Mouse (Mus musculus): ENCODE measurements around the gene Gtf2h4. TPM values are rescaled to one million over a fixed set of nuclear protein-coding genes. Genes with fewer than 3 reads are reported as not detected.

The Gtf2h4 gene
- 21.7 and 25.5 TPM in 2 replicates for polyA plus RNA-seq (2015; fragmentation: Nextera tagmentation; extraction: Ambion mirVana)

- ATAC-seq (ENCODE audit: insufficient read depth), result peak; percentile 94
- H3K4me1 ChIP-seq (replicated peaks), result peaks cover 18% of the 10 kb centered on the region
- 0 out of 2 replicates have a peak, but pooled peaks cover 6% of the 10 kb centered on the region for H3K36me3 ChIP-seq (replicated peaks)
- 1% methylated on average over 23 of the region's 23 CpGs for WGBS (ENCODE audit: insufficient replicate concordance)
- no peak within 1 kb of the TSS for H3K27ac ChIP-seq (replicated peaks)
- no peaks in the 10 kb centered on the region for H3K9me3 ChIP-seq (replicated peaks)
- H3K4me3 ChIP-seq (replicated peaks), result peak within 1 kb of the TSS; percentile 71
- peak within 1 kb of the TSS; percentile 74 for H3K9ac ChIP-seq
- peak within 1 kb of the TSS; percentile 82 for H3K4me2 ChIP-seq
- no peaks in the 10 kb centered on the region for H3K27me3 ChIP-seq
These were observed at the start of gene Gtf2h4 for GRCm38 (mm10) chr17:35673416-35674035. Gene Gtf2h4 (minus strand): TSS chr17:35673739.

- Histone ChIP-seq H3K27me3 (peaks cover 52% of the 10 kb centered on the region), H3K36me3 (replicated peaks) (no peaks in the 10 kb centered on the region), H3K27ac (replicated peaks) (no peak overlapping the region), H3K4me3 (replicated peaks) (no peak overlapping the region), H3K9me3 (replicated peaks) (no peaks in the 10 kb centered on the region), H3K9ac (no peak overlapping the region), H3K4me1 (replicated peaks) (peaks cover 1% of the 10 kb centered on the region; the same call in 1 of the 2 replicates), H3K4me2 (no peak overlapping the region)
- WGBS (ENCODE audit: insufficient replicate concordance), result 55% methylated on average over 8 of the region's 8 CpGs
- ATAC-seq (ENCODE audit: insufficient read depth), result no peak
These were observed 48.1 kb upstream of the Gtf2h4 start for GRCm38 (mm10) chr17:35721676-35722075.

GRCm38 (mm10) chr17:35720340-35720727 is 46.8 kb upstream of the Gtf2h4 start:
- no peak overlapping the region for H3K4me2 ChIP-seq
- no peaks in the 10 kb centered on the region for H3K4me1 ChIP-seq (replicated peaks)
- ATAC-seq (ENCODE audit: insufficient read depth), result no peak
- H3K27ac ChIP-seq (replicated peaks), result no peak overlapping the region
- H3K27me3 ChIP-seq, result peaks cover 45% of the 10 kb centered on the region
- H3K4me3 ChIP-seq (replicated peaks), result no peak overlapping the region
- WGBS (ENCODE audit: insufficient replicate concordance), result 29% methylated on average over 11 of the region's 11 CpGs
- H3K9me3 ChIP-seq (replicated peaks), result no peaks in the 10 kb centered on the region
- H3K9ac ChIP-seq, result no peak overlapping the region
- H3K36me3 ChIP-seq (replicated peaks), result no peaks in the 10 kb centered on the region

GRCm38 (mm10) chr17:35719616-35720339 is 46.2 kb upstream of the Gtf2h4 start:
- H3K27ac ChIP-seq (replicated peaks), result no peak overlapping the region
- H3K9ac ChIP-seq, result no peak overlapping the region
- H3K27me3 ChIP-seq, result peaks cover 39% of the 10 kb centered on the region
- H3K4me2 ChIP-seq, result no peak overlapping the region
- no peaks in the 10 kb centered on the region for H3K9me3 ChIP-seq (replicated peaks)
- WGBS (ENCODE audit: insufficient replicate concordance), result 45% methylated on average over 9 of the region's 9 CpGs
- ATAC-seq (ENCODE audit: insufficient read depth), result no peak
- H3K4me1 ChIP-seq (replicated peaks), result no peaks in the 10 kb centered on the region
- H3K36me3 ChIP-seq (replicated peaks), result no peaks in the 10 kb centered on the region
- no peak overlapping the region for H3K4me3 ChIP-seq (replicated peaks)

GRCm38 (mm10) chr17:35717080-35717479 is 43.5 kb upstream of the Gtf2h4 start:
- Histone ChIP-seq H3K36me3 (replicated peaks) (no peaks in the 10 kb centered on the region), H3K4me2 (no peak overlapping the region), H3K4me1 (replicated peaks) (no peaks in the 10 kb centered on the region), H3K9me3 (replicated peaks) (no peaks in the 10 kb centered on the region), H3K4me3 (replicated peaks) (no peak overlapping the region), H3K27me3 (peaks cover 19% of the 10 kb centered on the region), H3K27ac (replicated peaks) (no peak overlapping the region), H3K9ac (no peak overlapping the region)
- no peak for ATAC-seq (ENCODE audit: insufficient read depth)
- WGBS (ENCODE audit: insufficient replicate concordance), result 55% methylated on average over 6 of the region's 6 CpGs

- WGBS (ENCODE audit: insufficient replicate concordance), result 40% methylated on average over 3 of the region's 3 CpGs
- Histone ChIP-seq H3K9ac (no peak overlapping the region), H3K36me3 (replicated peaks) (no peaks in the 10 kb centered on the region), H3K9me3 (replicated peaks) (no peaks in the 10 kb centered on the region), H3K4me3 (replicated peaks) (no peak overlapping the region), H3K27ac (replicated peaks) (no peak overlapping the region), H3K4me2 (no peak overlapping the region), H3K27me3 (peaks cover 10% of the 10 kb centered on the region), H3K4me1 (replicated peaks) (no peaks in the 10 kb centered on the region)
- ATAC-seq (ENCODE audit: insufficient read depth), result peak; percentile 25; the same call in 1 of the 2 replicates
These were observed 42.6 kb upstream of the Gtf2h4 start for GRCm38 (mm10) chr17:35716114-35716513.

- no peak for ATAC-seq (ENCODE audit: insufficient read depth)
- no peak overlapping the region for H3K9ac ChIP-seq
These were observed 37.3 kb upstream of the Gtf2h4 start for GRCm38 (mm10) chr17:35710705-35711347.

GRCm38 (mm10) chr17:35708611-35709010 is 35.1 kb upstream of the Gtf2h4 start:
- H3K27me3 ChIP-seq, result peaks cover 28% of the 10 kb centered on the region
- peak overlapping the region; percentile 4; the same call in 1 of the 2 replicates for H3K27ac ChIP-seq (replicated peaks)
- no peaks in the 10 kb centered on the region for H3K9me3 ChIP-seq (replicated peaks)
- H3K4me3 ChIP-seq (replicated peaks), result no peak overlapping the region
- no peak overlapping the region for H3K9ac ChIP-seq
- no peak for ATAC-seq (ENCODE audit: insufficient read depth)
- no peak overlapping the region for H3K4me2 ChIP-seq
- peaks cover 6% of the 10 kb centered on the region; the same call in 1 of the 2 replicates for H3K4me1 ChIP-seq (replicated peaks)
- WGBS (ENCODE audit: insufficient replicate concordance), result 46% methylated on average over 2 of the region's 2 CpGs
- no peaks in the 10 kb centered on the region for H3K36me3 ChIP-seq (replicated peaks)

More at GRCm38 (mm10) chr17:35710705-35711347, 37.3 kb upstream of the Gtf2h4 start:
- whole genome bisulfite sequencing (ENCODE audit: insufficient replicate concordance), result 33% methylated on average over 8 of the region's 8 CpGs
- H3K4me1 ChIP-seq (replicated peaks), result 0 out of 2 replicates have a peak, but pooled peaks cover 6% of the 10 kb centered on the region
- no peak overlapping the region for H3K4me2 ChIP-seq
- H3K9me3 ChIP-seq (replicated peaks), result no peaks in the 10 kb centered on the region
- no peaks in the 10 kb centered on the region for H3K36me3 ChIP-seq (replicated peaks)
- H3K27me3 ChIP-seq, result peaks cover 6% of the 10 kb centered on the region; the same call in 1 of the 2 replicates
- H3K27ac ChIP-seq (replicated peaks), result no peak overlapping the region
- H3K4me3 ChIP-seq (replicated peaks), result no peak overlapping the region

GRCm38 (mm10) chr17:35707929-35708328 is 34.4 kb upstream of the Gtf2h4 start:
- Histone ChIP-seq H3K9ac (no peak overlapping the region), H3K4me3 (replicated peaks) (no peak overlapping the region), H3K27ac (replicated peaks) (no peak overlapping the region), H3K4me1 (replicated peaks) (peaks cover 6% of the 10 kb centered on the region; the same call in 1 of the 2 replicates), H3K9me3 (replicated peaks) (no peaks in the 10 kb centered on the region), H3K4me2 (no peak overlapping the region), H3K27me3 (peaks cover 33% of the 10 kb centered on the region), H3K36me3 (replicated peaks) (no peaks in the 10 kb centered on the region)
- ATAC-seq (ENCODE audit: insufficient read depth), result no peak
- 47% methylated on average over 7 of the region's 7 CpGs for WGBS (ENCODE audit: insufficient replicate concordance)

- H3K36me3 ChIP-seq (replicated peaks), result no peaks in the 10 kb centered on the region
- H3K4me3 ChIP-seq (replicated peaks), result no peak overlapping the region
- no peak for ATAC-seq (ENCODE audit: insufficient read depth)
- WGBS (ENCODE audit: insufficient replicate concordance), result 12% methylated on average over 4 of the region's 4 CpGs
- no peak overlapping the region for H3K4me2 ChIP-seq
- H3K4me1 ChIP-seq (replicated peaks), result peaks cover 6% of the 10 kb centered on the region
- no peak overlapping the region; the same call in 1 of the 2 replicates for H3K9ac ChIP-seq
- no peak overlapping the region for H3K27ac ChIP-seq (replicated peaks)
- H3K27me3 ChIP-seq, result peaks cover 54% of the 10 kb centered on the region
- no peaks in the 10 kb centered on the region for H3K9me3 ChIP-seq (replicated peaks)
These were observed 32.3 kb upstream of the Gtf2h4 start for GRCm38 (mm10) chr17:35705836-35706235.

Data from liver, embryonic 15.5 days (tissue).